Mouse (Mus musculus) macrophage (primary cell): ENCODE data around the gene Sdc4. TPM values are rescaled to one million over a fixed set of nuclear protein-coding genes. Genes with fewer than 3 reads are reported as not detected.

Experiments used
- H3K27ac ChIP-seq: fragments of 350-480 bp; formaldehyde crosslinking; 2 replicates; pipeline ENCODE4 v1.9.0; 2021
- H3K36me3 ChIP-seq: fragments of 350-480 bp; formaldehyde crosslinking; 2 replicates; pipeline ENCODE4 v1.9.0; 2021; ENCODE audit errors: inconsistent target
- H3K4me3 ChIP-seq: fragments of 350-480 bp; formaldehyde crosslinking; 2 replicates; pipeline ENCODE4 v1.9.0; 2021; ENCODE audit errors: inconsistent target
- H3K79me2 ChIP-seq: fragments of 350-480 bp; formaldehyde crosslinking; 2 replicates; pipeline ENCODE4 v1.9.0; 2021; ENCODE audit errors: inconsistent target
- WGBS: methylation state at CpG from one replicate; pipeline ENCODE4 v1.1.7; 2026; ENCODE audit warnings: inconsistent platforms; ENCODE audit not compliant: missing documents; 5-methylcytosine and 5-hydroxymethylcytosine counted together
- polyA plus RNA-seq: library from polyadenylated mRNA; stranded (reverse); fragments of 250-400 nt; gene quantifications from 3 replicates; pipeline ENCODE4 v1.2.4, GENCODE M21; 2018; ENCODE audit warnings: inconsistent platforms

The Sdc4 gene
- polyA plus RNA-seq, 1 experiment from 2014 or later: 114 TPM

DNA sequence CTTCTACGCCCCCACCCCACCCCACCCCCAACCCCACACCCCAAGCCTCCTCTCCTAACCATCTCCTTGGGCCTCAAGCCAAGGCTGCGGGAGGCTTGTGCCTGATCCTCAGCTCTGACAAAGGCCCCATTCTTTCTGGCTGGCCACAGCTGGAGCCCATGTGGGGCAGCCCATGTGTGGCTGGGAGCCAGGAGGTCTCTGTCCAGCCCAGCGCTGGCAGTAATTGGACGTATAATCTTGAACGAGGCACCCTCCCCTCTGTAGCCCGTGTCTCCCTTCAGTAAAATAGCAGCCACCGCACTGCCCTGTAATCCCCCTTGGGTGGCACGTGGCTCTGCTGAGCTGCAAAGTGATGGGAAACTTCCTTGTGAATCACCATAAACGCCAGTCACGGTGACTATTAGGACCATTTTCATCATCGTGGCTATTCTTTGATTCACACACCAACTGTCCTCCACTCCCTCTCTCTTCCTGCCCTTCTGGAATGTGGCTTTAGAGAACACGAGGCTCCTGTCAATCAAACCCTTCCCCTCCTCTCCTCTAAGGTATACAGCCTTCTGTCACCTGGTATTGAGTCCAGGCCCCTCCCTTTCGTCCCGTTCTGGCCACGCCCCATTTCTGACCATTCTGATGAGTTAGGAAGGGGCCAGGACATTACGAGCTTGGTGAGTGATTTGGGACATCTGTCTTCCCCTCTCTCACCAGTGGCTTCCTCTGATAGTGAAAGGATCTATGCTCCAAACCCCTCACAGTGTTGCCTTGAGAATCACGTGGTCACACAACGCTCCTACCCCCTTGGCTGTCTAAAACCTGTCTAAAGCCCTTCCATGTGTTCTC lies 57.5 kb downstream of the Sdc4 start:
- WGBS: 31% methylated on average over 18 of the region's 18 CpGs

DNA sequence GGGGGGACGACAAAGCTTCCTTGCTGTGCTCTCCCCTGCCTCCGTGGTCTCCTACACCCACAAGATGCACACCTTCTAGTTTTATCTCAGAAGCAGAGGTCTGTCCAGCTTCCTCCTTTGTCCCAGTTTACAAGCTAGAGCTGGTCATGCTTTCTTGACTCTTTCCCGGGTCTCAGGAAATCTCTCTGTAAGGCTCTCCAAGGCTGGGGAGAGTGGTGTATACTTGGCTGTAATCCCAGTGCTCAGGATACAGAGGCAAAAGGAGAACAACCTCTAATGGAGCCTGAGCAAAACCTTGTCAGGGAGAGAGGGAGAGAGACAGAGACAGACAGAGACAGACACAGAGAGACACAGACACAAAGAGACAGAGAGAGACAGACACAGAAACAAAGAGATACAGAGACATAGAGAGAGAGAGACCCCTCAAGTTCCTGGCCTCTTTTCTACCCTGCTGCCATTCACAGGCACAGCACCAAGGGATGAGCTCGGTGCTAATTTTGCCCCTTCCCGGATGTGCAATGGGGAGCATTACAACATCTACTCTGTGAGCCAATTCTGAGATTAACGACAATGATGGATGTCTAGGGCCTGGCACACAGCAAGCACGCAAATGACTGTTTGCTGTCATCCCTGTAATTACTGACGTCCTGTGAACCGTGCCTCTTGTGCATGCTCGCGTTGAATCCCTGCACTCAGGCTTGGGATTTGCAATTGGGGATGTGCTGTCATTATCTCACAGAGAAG lies 59.9 kb downstream of the Sdc4 start:
- Histone ChIP-seq H3K27ac (no peak overlapping the region), H3K36me3 (no peaks in the 10 kb centered on the region), H3K79me2 (no peaks in the 10 kb centered on the region), H3K4me3 (no peak overlapping the region)
- WGBS: 28% methylated on average over 11 of the region's 11 CpGs

More for the DNA sequence above, 57.5 kb downstream of the Sdc4 start:
- Histone ChIP-seq H3K79me2 (no peaks in the 10 kb centered on the region), H3K4me3 (no peak overlapping the region), H3K27ac (no peak overlapping the region), H3K36me3 (no peaks in the 10 kb centered on the region)

DNA sequence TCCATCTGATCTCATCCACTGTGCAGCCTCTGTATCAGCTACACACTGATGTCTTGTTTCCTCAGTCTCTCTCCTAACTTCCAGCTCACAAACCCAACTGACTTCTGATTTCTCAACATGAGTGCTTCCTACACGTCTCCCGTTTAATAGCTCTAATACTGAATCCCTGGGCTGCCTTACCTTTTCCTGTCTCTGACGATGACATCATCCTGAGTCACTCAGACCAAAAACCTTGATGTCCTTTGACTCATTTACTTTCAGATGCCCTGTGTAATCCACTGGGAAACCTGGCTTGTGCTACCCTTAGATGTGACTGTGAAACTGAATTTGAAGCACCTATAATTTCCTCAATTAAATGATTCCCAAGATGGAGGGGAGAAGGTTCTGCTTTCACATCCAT lies 60.7 kb downstream of the Sdc4 start:
- H3K27ac ChIP-seq: no peak overlapping the region
- H3K79me2 ChIP-seq: no peaks in the 10 kb centered on the region
- no peak overlapping the region for H3K4me3 ChIP-seq
- H3K36me3 ChIP-seq: no peaks in the 10 kb centered on the region
- 18% methylated on average over 3 of the region's 3 CpGs for WGBS

DNA sequence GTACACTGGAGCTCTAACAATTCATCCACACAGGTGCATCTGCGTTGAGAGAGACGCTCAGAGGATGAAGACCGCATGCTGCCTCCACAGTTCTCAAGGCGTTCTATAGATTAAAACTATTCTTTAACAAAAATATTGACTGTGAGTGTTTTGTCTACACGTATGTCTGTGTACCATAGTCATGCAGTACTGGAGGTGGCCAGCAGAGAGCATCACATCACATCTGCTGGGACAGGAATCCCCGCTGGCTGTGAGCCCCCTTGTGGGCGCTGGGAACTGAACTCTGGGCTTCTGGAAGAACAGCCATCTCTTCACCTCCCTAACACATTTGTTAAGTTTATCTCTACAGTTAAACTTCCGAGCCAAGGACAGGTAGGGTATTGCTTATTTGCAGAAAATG lies 62.0 kb downstream of the Sdc4 start:
- WGBS: 89% methylated on average over 5 of the region's 8 CpGs
- Histone ChIP-seq H3K79me2 (no peaks in the 10 kb centered on the region), H3K36me3 (no peaks in the 10 kb centered on the region), H3K4me3 (no peak overlapping the region), H3K27ac (no peak overlapping the region)

DNA sequence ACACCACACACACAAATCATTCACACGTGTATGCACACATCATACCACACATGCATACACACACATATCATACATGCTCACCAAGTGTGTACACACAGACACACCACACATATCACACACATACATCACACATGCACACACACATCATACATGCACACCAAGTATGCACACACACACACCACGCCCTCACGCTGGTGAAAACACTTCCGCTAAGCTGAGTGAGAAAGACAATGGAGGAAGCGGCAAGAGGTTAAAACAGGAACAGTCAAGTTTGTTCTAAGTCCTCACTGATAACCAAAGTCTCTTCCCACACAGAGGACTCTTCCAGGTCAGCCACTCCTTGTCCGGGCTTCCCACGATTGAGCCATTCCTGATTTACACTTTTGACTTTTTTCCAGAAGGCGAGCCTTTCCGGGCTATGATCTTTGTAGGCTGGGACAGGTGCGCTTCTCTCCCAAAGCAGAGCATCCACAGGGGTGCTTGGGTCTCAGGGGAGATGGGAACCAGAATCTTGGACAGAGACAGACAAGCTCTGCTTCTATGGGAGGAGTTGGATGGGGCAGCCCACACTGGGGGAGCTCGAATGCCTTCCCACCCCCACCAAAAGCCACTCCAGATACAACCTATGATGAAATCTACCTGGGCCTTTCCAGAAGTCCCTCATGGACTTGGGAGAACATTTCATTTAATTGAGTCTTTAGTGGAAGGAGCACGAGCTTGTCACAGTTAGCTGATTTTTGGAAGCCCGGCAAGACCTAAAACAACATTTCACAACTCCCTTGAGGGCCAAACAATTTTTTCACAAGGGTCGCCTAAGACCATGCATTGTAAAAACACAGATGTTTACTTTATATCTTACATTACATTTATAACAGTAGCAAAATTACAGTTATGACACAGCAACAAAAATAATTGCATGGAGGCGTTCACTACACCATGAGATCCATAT lies 65.9 kb downstream of the Sdc4 start:
- WGBS: 86% methylated on average over 15 of the region's 15 CpGs
- no peaks in the 10 kb centered on the region for H3K36me3 ChIP-seq
- H3K79me2 ChIP-seq: no peaks in the 10 kb centered on the region
- no peak overlapping the region for H3K4me3 ChIP-seq
- H3K27ac ChIP-seq: no peak overlapping the region

Other genes starting within 250 kb of the Sdc4 start
- not detected in 3 replicates for gene Wfdc15a, start 243.8 kb downstream of the Sdc4 start, polyA plus RNA-seq
- gene Wfdc15b, start 222.2 kb downstream of the Sdc4 start, polyA plus RNA-seq: not detected in 3 replicates
- not detected in 3 replicates for gene Svs2, start 205.4 kb downstream of the Sdc4 start, polyA plus RNA-seq
- not detected in 3 replicates for gene Svs3b, start 187.2 kb downstream of the Sdc4 start, polyA plus RNA-seq
- gene Svs4, start 165.4 kb downstream of the Sdc4 start, polyA plus RNA-seq: not detected in 3 replicates
- not detected in 3 replicates for gene Svs3a, start 154.6 kb downstream of the Sdc4 start, polyA plus RNA-seq
- gene Svs6, start 127.1 kb downstream of the Sdc4 start, polyA plus RNA-seq: not detected in 3 replicates
- gene Svs5, start 111.1 kb downstream of the Sdc4 start, polyA plus RNA-seq: not detected in 3 replicates
- 0.24 to 1.3 TPM (median 0.90 TPM) in 3 replicates for gene Slpi, start 54.8 kb downstream of the Sdc4 start, polyA plus RNA-seq
- not detected in 3 replicates for gene Rbpjl, start 40.7 kb downstream of the Sdc4 start, polyA plus RNA-seq
- gene Matn4, start 38.7 kb downstream of the Sdc4 start, polyA plus RNA-seq: not detected in 3 replicates
- 6.9 to 30.0 TPM (median 27.8 TPM) in 3 replicates for gene Sys1, start 13.1 kb upstream of the Sdc4 start, polyA plus RNA-seq
- 0.30 TPM in 1 of 3 replicates, not detected in the others for gene Gm20458, start 17.1 kb upstream of the Sdc4 start, polyA plus RNA-seq
- gene Trp53tg5, start 29.8 kb upstream of the Sdc4 start, polyA plus RNA-seq: not detected in 3 replicates
- 13.0 to 46.6 TPM (median 28.5 TPM) in 3 replicates for gene Dbndd2, start 42.2 kb upstream of the Sdc4 start, polyA plus RNA-seq
- 58.4 to 92.7 TPM (median 64.5 TPM) in 3 replicates for gene Pigt, start 53.6 kb upstream of the Sdc4 start, polyA plus RNA-seq
- gene Wfdc2, start 118.5 kb upstream of the Sdc4 start, polyA plus RNA-seq: not detected in 3 replicates
- not detected in 3 replicates for gene Spint3, start 129.6 kb upstream of the Sdc4 start, polyA plus RNA-seq
- gene Wfdc6a, start 141.6 kb upstream of the Sdc4 start, polyA plus RNA-seq: not detected in 3 replicates
- not detected in 3 replicates for gene Eppin, start 149.7 kb upstream of the Sdc4 start, polyA plus RNA-seq
- gene Wfdc6b, start 169.6 kb upstream of the Sdc4 start, polyA plus RNA-seq: not detected in 3 replicates
- gene Wfdc8, start 169.7 kb upstream of the Sdc4 start, polyA plus RNA-seq: not detected in 3 replicates
- not detected in 3 replicates for gene Wfdc16, start 194.9 kb upstream of the Sdc4 start, polyA plus RNA-seq
- not detected in 3 replicates for gene Wfdc10, start 212.2 kb upstream of the Sdc4 start, polyA plus RNA-seq
- not detected in 3 replicates for gene Wfdc9, start 212.7 kb upstream of the Sdc4 start, polyA plus RNA-seq
- gene Wfdc11, start 230.2 kb upstream of the Sdc4 start, polyA plus RNA-seq: not detected in 3 replicates
- gene Wfdc13, start 241.2 kb upstream of the Sdc4 start, polyA plus RNA-seq: not detected in 3 replicates